Mouse (Mus musculus): ENCODE measurements around the gene 6030468B19Rik.

DNA sequence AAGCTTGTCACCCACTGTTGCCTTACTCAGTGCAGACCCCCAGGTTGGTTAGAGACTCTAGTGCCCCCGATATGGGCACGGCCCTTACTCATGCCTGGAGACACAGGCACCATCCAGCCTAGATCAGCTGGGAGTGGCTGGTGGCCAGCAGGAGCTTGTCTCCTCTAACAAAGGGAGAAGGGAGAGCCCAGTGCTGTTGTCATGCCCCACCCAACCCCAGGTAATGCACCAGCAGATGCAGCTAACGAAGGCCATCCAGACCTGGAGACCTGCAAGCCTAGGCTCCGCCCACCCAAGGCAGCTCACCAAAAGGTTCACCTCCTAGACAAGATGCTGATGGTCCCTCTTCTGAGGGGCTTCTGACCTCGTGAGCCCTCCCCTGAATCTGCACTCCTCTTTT lies 32.1 kb upstream of the 6030468B19Rik start:
- TF ChIP-seq POLR2A (IDR thresholded peaks at IDR 0.05; ENCODE audit: borderline replicate concordance, extremely low read depth, insufficient read depth, insufficient read length, poor library complexity, severe bottlenecking) (no peak), CTCF (IDR thresholded peaks at IDR 0.05; ENCODE audit: borderline replicate concordance, extremely low read depth, insufficient read depth, insufficient read length) (no peak)

Measured in brain, embryonic 14.5 days (tissue).